Mouse (Mus musculus) liver, embryonic 12.5 days (tissue): Measurements from ENCODE around the gene Hunk. TPM values are rescaled to one million over a fixed set of nuclear protein-coding genes. Genes with fewer than 3 reads are reported as not detected.

Experiments used
- ATAC-seq: fragments of 200-750 bp; cut with Nextera tagmentation; 2 replicates; pipeline ENCODE4 v1.8.0; 2017; ENCODE audit warnings: moderate number of reproducible peaks, mild to moderate bottlenecking, moderate library complexity
- H3K27ac ChIP-seq: fragments of 300-500 bp; sonication (generic); 2 replicates; pipeline ENCODE4 v1.5.1; 2016; ENCODE audit warnings: mild to moderate bottlenecking
- H3K27me3 ChIP-seq: fragments of 300-500 bp; sonication (generic); replicated peaks from 2 replicates; pipeline ENCODE4 v1.6.1; 2016; ENCODE audit warnings: mild to moderate bottlenecking, moderate library complexity
- H3K36me3 ChIP-seq: fragments of 300-500 bp; sonication (generic); 2 replicates; pipeline ENCODE4 v1.6.1; 2016; ENCODE audit warnings: mild to moderate bottlenecking, moderate library complexity
- H3K4me1 ChIP-seq: fragments of 300-500 bp; sonication (generic); 2 replicates; pipeline ENCODE4 v1.6.1; 2016
- H3K4me2 ChIP-seq: fragments of 300-500 bp; sonication (generic); 2 replicates; pipeline ENCODE4 v1.6.1; 2016; ENCODE audit warnings: mild to moderate bottlenecking, moderate library complexity
- H3K4me3 ChIP-seq: fragments of 300-500 bp; sonication (generic); 2 replicates; pipeline ENCODE4 v1.5.1; 2016; ENCODE audit warnings: mild to moderate bottlenecking, moderate library complexity
- H3K9ac ChIP-seq: fragments of 300-500 bp; sonication (generic); 2 replicates; pipeline ENCODE4 v1.6.1; 2016; ENCODE audit warnings: mild to moderate bottlenecking, moderate library complexity
- H3K9me3 ChIP-seq: fragments of 300-500 bp; sonication (generic); replicated peaks from 2 replicates; pipeline ENCODE4 v1.6.1; 2016; ENCODE audit warnings: mild to moderate bottlenecking, moderate library complexity
- WGBS: fragments of 180-500 bp; shearing (Covaris S2); methylation state at CpG from one replicate; pipeline ENCODE4 v1.1.7; 2016; ENCODE audit not compliant: insufficient replicate concordance; 5-methylcytosine and 5-hydroxymethylcytosine counted together
- polyA plus RNA-seq: library from polyadenylated mRNA; unstranded; fragments of >200 nt; fragmentation: Nextera tagmentation; extraction: Ambion mirVana; gene quantifications from 2 replicates; pipeline ENCODE4 v1.2.1, GENCODE M21; 2016

Hunk gene
- polyA plus RNA-seq, 1 experiment from 2014 or later, result 2.6 TPM

- ATAC-seq, result no peak
- no peak overlapping the region for H3K27ac ChIP-seq
- no peaks in the 10 kb centered on the region for H3K4me1 ChIP-seq
- H3K4me2 ChIP-seq, result no peak overlapping the region
- WGBS, result 60% methylated on average over 4 of the region's 4 CpGs
- no peak overlapping the region for H3K4me3 ChIP-seq
- no peaks in the 10 kb centered on the region for H3K27me3 ChIP-seq
- no peak overlapping the region for H3K9ac ChIP-seq
- H3K9me3 ChIP-seq, result no peaks in the 10 kb centered on the region
- peaks cover 10% of the 10 kb centered on the region for H3K36me3 ChIP-seq
Observed at GRCm38 (mm10) chr16:90485599-90485998, 99.8 kb downstream of the Hunk start.

- Histone ChIP-seq H3K9ac (no peak overlapping the region), H3K36me3 (no peaks in the 10 kb centered on the region; the same call in 1 of the 2 replicates), H3K27me3 (no peaks in the 10 kb centered on the region), H3K27ac (no peak overlapping the region), H3K9me3 (no peaks in the 10 kb centered on the region), H3K4me3 (no peak overlapping the region), H3K4me1 (no peaks in the 10 kb centered on the region), H3K4me2 (no peak overlapping the region)
- WGBS, result 67% methylated on average over 4 of the region's 4 CpGs
- no peak for ATAC-seq
Observed at GRCm38 (mm10) chr16:90490066-90490465, 104.3 kb downstream of the Hunk start.

- H3K9me3 ChIP-seq, result no peaks in the 10 kb centered on the region
- H3K36me3 ChIP-seq, result no peaks in the 10 kb centered on the region; the same call in 1 of the 2 replicates
- no peak overlapping the region for H3K4me2 ChIP-seq
- H3K4me3 ChIP-seq, result no peak overlapping the region
- 54% methylated on average over 5 of the region's 5 CpGs for WGBS
- H3K27me3 ChIP-seq, result no peaks in the 10 kb centered on the region
- H3K4me1 ChIP-seq, result no peaks in the 10 kb centered on the region
- ATAC-seq, result no peak
- H3K9ac ChIP-seq, result no peak overlapping the region
- H3K27ac ChIP-seq, result no peak overlapping the region
Observed at GRCm38 (mm10) chr16:90491898-90492499, 106.2 kb downstream of the Hunk start.

- no peak overlapping the region for H3K9ac ChIP-seq
- no peak for ATAC-seq
- no peak overlapping the region for H3K4me3 ChIP-seq
- WGBS, result 26% methylated on average over 11 of the region's 11 CpGs
- H3K9me3 ChIP-seq, result no peaks in the 10 kb centered on the region
- no peak overlapping the region for H3K27ac ChIP-seq
- H3K27me3 ChIP-seq, result no peaks in the 10 kb centered on the region
- no peak overlapping the region for H3K4me2 ChIP-seq
- H3K4me1 ChIP-seq, result no peaks in the 10 kb centered on the region
- H3K36me3 ChIP-seq, result peaks cover 2% of the 10 kb centered on the region; the same call in 1 of the 2 replicates
Observed at GRCm38 (mm10) chr16:90496930-90497329, 111.1 kb downstream of the Hunk start.

GRCm38 (mm10) chr16:90497749-90498464, 112.1 kb downstream of the Hunk start:
- Histone ChIP-seq H3K4me2 (no peak overlapping the region), H3K4me3 (no peak overlapping the region), H3K27me3 (no peaks in the 10 kb centered on the region), H3K9ac (no peak overlapping the region), H3K4me1 (no peaks in the 10 kb centered on the region), H3K9me3 (no peaks in the 10 kb centered on the region), H3K27ac (no peak overlapping the region), H3K36me3 (peaks cover 2% of the 10 kb centered on the region; the same call in 1 of the 2 replicates)
- WGBS, result 65% methylated on average over 16 of the region's 16 CpGs
- ATAC-seq, result no peak

- WGBS, result 73% methylated on average over 6 of the region's 6 CpGs
- Histone ChIP-seq H3K9me3 (no peaks in the 10 kb centered on the region), H3K36me3 (0 out of 2 replicates have a peak, but pooled peaks cover 2% of the 10 kb centered on the region), H3K27ac (no peak overlapping the region), H3K27me3 (no peaks in the 10 kb centered on the region), H3K9ac (no peak overlapping the region), H3K4me1 (no peaks in the 10 kb centered on the region), H3K4me3 (no peak overlapping the region), H3K4me2 (no peak overlapping the region)
- ATAC-seq, result no peak
Observed at GRCm38 (mm10) chr16:90500809-90501208, 115.0 kb downstream of the Hunk start.

GRCm38 (mm10) chr16:90505252-90505651, 119.4 kb downstream of the Hunk start:
- Histone ChIP-seq H3K4me3 (no peak overlapping the region), H3K4me2 (no peak overlapping the region), H3K27ac (no peak overlapping the region), H3K9me3 (no peaks in the 10 kb centered on the region), H3K9ac (no peak overlapping the region), H3K4me1 (no peaks in the 10 kb centered on the region), H3K27me3 (no peaks in the 10 kb centered on the region), H3K36me3 (no peaks in the 10 kb centered on the region)
- no peak for ATAC-seq
- 70% methylated on average over 10 of the region's 10 CpGs for WGBS

GRCm38 (mm10) chr16:90505680-90506079, 119.9 kb downstream of the Hunk start:
- 70% methylated on average over 2 of the region's 2 CpGs for WGBS
- Histone ChIP-seq H3K4me3 (no peak overlapping the region), H3K9me3 (no peaks in the 10 kb centered on the region)

GRCm38 (mm10) chr16:90511551-90512296, 125.9 kb downstream of the Hunk start:
- Histone ChIP-seq H3K4me2 (no peak overlapping the region), H3K27me3 (no peaks in the 10 kb centered on the region), H3K4me3 (no peak overlapping the region), H3K36me3 (no peaks in the 10 kb centered on the region), H3K9me3 (no peaks in the 10 kb centered on the region), H3K9ac (no peak overlapping the region), H3K4me1 (no peaks in the 10 kb centered on the region), H3K27ac (no peak overlapping the region)
- ATAC-seq, result no peak
- WGBS, result 80% methylated on average over 19 of the region's 19 CpGs

More at GRCm38 (mm10) chr16:90505680-90506079, 119.9 kb downstream of the Hunk start:
- H3K27me3 ChIP-seq, result no peaks in the 10 kb centered on the region
- H3K4me1 ChIP-seq, result no peaks in the 10 kb centered on the region
- no peak overlapping the region for H3K27ac ChIP-seq
- H3K4me2 ChIP-seq, result no peak overlapping the region
- H3K9ac ChIP-seq, result no peak overlapping the region
- no peaks in the 10 kb centered on the region for H3K36me3 ChIP-seq
- ATAC-seq, result no peak

- no peaks in the 10 kb centered on the region for H3K36me3 ChIP-seq
- H3K4me3 ChIP-seq, result no peak overlapping the region
- no peaks in the 10 kb centered on the region for H3K9me3 ChIP-seq
- WGBS, result 39% methylated on average over 9 of the region's 9 CpGs
- H3K4me2 ChIP-seq, result no peak overlapping the region
- H3K9ac ChIP-seq, result no peak overlapping the region
- ATAC-seq, result no peak
- H3K27ac ChIP-seq, result no peak overlapping the region
- H3K27me3 ChIP-seq, result no peaks in the 10 kb centered on the region
- no peaks in the 10 kb centered on the region for H3K4me1 ChIP-seq
Observed at GRCm38 (mm10) chr16:90517041-90517440, 131.2 kb downstream of the Hunk start.

- Histone ChIP-seq H3K27me3 (no peaks in the 10 kb centered on the region), H3K4me3 (no peak overlapping the region), H3K27ac (no peak overlapping the region), H3K9ac (no peak overlapping the region), H3K4me2 (no peak overlapping the region), H3K36me3 (no peaks in the 10 kb centered on the region), H3K4me1 (peaks cover 3% of the 10 kb centered on the region; the same call in 1 of the 2 replicates), H3K9me3 (no peaks in the 10 kb centered on the region)
- 69% methylated on average over 8 of the region's 8 CpGs for WGBS
- no peak for ATAC-seq
Observed at GRCm38 (mm10) chr16:90518232-90518631, 132.4 kb downstream of the Hunk start.

GRCm38 (mm10) chr16:90518732-90519295, 133.0 kb downstream of the Hunk start:
- no peak overlapping the region for H3K27ac ChIP-seq
- no peak overlapping the region for H3K4me2 ChIP-seq
- 67% methylated on average over 13 of the region's 13 CpGs for whole genome bisulfite sequencing
- no peaks in the 10 kb centered on the region for H3K27me3 ChIP-seq
- H3K4me3 ChIP-seq, result no peak overlapping the region
- H3K9ac ChIP-seq, result no peak overlapping the region
- no peak for ATAC-seq
- peaks cover 9% of the 10 kb centered on the region; the same call in 1 of the 2 replicates for H3K4me1 ChIP-seq
- H3K9me3 ChIP-seq, result no peaks in the 10 kb centered on the region
- no peaks in the 10 kb centered on the region for H3K36me3 ChIP-seq
